Mouse (Mus musculus): ENCODE measurements around the gene Tnfaip1. TPM values are rescaled to one million over a fixed set of nuclear protein-coding genes. Genes with fewer than 3 reads are reported as not detected.

Tnfaip1 gene
- polyA plus RNA-seq, 1 experiment from 2014 or later: 97.2 TPM

DNA sequence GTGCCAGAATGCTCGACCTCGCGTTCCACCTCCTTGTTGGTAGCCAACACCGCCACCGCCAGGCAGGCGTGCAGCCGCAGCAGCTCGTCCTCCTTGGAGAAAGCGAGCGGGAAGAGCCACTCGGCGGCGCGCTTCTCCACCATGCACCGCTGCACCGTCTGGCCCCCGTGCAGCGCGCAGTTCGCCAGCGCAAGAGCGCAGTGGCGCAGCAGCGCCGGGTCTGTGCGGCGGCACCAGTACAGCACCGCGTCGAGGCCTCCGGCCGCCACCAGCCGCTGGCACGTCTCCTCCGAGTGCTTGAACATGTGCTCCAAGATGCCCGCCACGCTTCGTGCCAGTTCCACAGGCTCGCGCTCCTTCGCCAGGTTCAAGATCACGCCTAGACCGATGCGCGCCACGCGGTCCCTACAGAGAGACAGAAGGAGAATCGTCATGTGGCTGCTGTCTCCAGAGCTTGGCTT, 45.3 kb downstream of the Tnfaip1 start:
- no peaks in the 10 kb centered on the region for H3K9me3 ChIP-seq
- peak overlapping the region; percentile 46 for H3K4me3 ChIP-seq
- 7% methylated on average over 48 of the region's 48 CpGs for WGBS
- H3K36me3 ChIP-seq (replicated peaks): no peaks in the 10 kb centered on the region
- H3K27me3 ChIP-seq (ENCODE audit: poor library complexity, severe bottlenecking): peaks cover 95% of the 10 kb centered on the region
- H3K27ac ChIP-seq: peak overlapping the region; percentile 51; the same call in 1 of the 2 replicates
- DNase-seq (ENCODE audit: extremely low spot score, low spot score): peak; percentile 51
- H3K4me1 ChIP-seq: peaks cover 17% of the 10 kb centered on the region

DNA sequence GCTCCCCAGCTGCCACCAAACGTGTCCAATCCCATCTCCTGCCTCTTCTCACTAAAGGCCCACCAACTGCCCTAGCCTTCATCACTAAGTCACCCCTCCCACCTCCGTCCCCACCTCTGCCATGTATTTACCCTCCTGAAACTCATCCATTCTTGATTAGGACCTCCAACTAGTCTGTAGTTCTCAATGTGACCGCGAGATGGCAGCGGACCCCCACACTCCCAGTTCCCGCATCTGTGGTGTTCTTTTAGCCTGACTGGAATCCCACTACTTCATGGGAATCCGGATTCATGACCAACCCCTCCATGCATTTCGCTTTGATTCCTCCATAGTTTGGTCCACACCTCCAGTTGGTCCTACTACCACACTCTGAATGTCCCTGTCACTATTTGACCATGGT, 48.0 kb downstream of the Tnfaip1 start:
- WGBS: 4% methylated on average over 8 of the region's 8 CpGs
- DNase-seq (ENCODE audit: extremely low spot score, low spot score): peak; percentile 79
- Histone ChIP-seq H3K27ac (no peak overlapping the region), H3K4me1 (peaks cover 15% of the 10 kb centered on the region), H3K9me3 (no peaks in the 10 kb centered on the region), H3K4me3 (peak overlapping the region; percentile 16; the same call in 1 of the 2 replicates), H3K36me3 (replicated peaks) (no peaks in the 10 kb centered on the region), H3K27me3 (ENCODE audit: poor library complexity, severe bottlenecking) (peaks cover 91% of the 10 kb centered on the region)

GRCm38 (mm10) chr11:78483639-78484038, 52.5 kb downstream of the Tnfaip1 start:
- H3K4me1 ChIP-seq: peaks cover 5% of the 10 kb centered on the region
- H3K27me3 ChIP-seq (ENCODE audit: poor library complexity, severe bottlenecking): peaks cover 51% of the 10 kb centered on the region
- no peak for DNase-seq (ENCODE audit: extremely low spot score, low spot score)
- H3K9me3 ChIP-seq: no peaks in the 10 kb centered on the region
- H3K27ac ChIP-seq: no peak overlapping the region
- H3K4me3 ChIP-seq: no peak overlapping the region
- H3K36me3 ChIP-seq (replicated peaks): peaks cover 3% of the 10 kb centered on the region; the same call in 1 of the 2 replicates
- WGBS: 62% methylated on average over 7 of the region's 7 CpGs

GRCm38 (mm10) chr11:78475289-78475688, 60.8 kb downstream of the Tnfaip1 start:
- no peaks in the 10 kb centered on the region for H3K27me3 ChIP-seq (ENCODE audit: poor library complexity, severe bottlenecking)
- no peaks in the 10 kb centered on the region for H3K9me3 ChIP-seq
- 0 out of 2 replicates have a peak, but pooled peaks cover 4% of the 10 kb centered on the region for H3K4me1 ChIP-seq
- no peak for DNase-seq (ENCODE audit: extremely low spot score, low spot score)
- no peak overlapping the region for H3K4me3 ChIP-seq
- WGBS: 83% methylated on average over 3 of the region's 3 CpGs
- no peak overlapping the region for H3K27ac ChIP-seq
- H3K36me3 ChIP-seq (replicated peaks): peaks cover 11% of the 10 kb centered on the region; the same call in 1 of the 2 replicates

Other genes starting within 250 kb of the Tnfaip1 start
- 0.26 and 0.52 TPM in 2 replicates for gene BC030499, start 245.5 kb downstream of the Tnfaip1 start, polyA plus RNA-seq (2016; fragmentation: Nextera tagmentation; extraction: Ambion mirVana)
- gene Spag5, start 234.8 kb downstream of the Tnfaip1 start, polyA plus RNA-seq (2016; fragmentation: Nextera tagmentation; extraction: Ambion mirVana): 74.9 and 76.6 TPM in 2 replicates
- 2.7 and 3.3 TPM in 2 replicates for gene Aldoc, start 213.4 kb downstream of the Tnfaip1 start, polyA plus RNA-seq (2016; fragmentation: Nextera tagmentation; extraction: Ambion mirVana)
- gene Pigs, start 207.9 kb downstream of the Tnfaip1 start, polyA plus RNA-seq (2016; fragmentation: Nextera tagmentation; extraction: Ambion mirVana): 76.3 and 77.5 TPM in 2 replicates
- gene Unc119, start 192.8 kb downstream of the Tnfaip1 start, polyA plus RNA-seq (2016; fragmentation: Nextera tagmentation; extraction: Ambion mirVana): 60.2 and 62.8 TPM in 2 replicates
- gene Foxn1, start 149.8 kb downstream of the Tnfaip1 start, polyA plus RNA-seq (2016; fragmentation: Nextera tagmentation; extraction: Ambion mirVana): not detected in 2 replicates
- gene Slc13a2, start 114.1 kb downstream of the Tnfaip1 start, polyA plus RNA-seq (2016; fragmentation: Nextera tagmentation; extraction: Ambion mirVana): not detected in 2 replicates
- gene Slc46a1, start 70.6 kb downstream of the Tnfaip1 start, polyA plus RNA-seq (2016; fragmentation: Nextera tagmentation; extraction: Ambion mirVana): 20.9 and 21.1 TPM in 2 replicates
- 9.4 and 9.8 TPM in 2 replicates for gene Sarm1, start 38.6 kb downstream of the Tnfaip1 start, polyA plus RNA-seq (2016; fragmentation: Nextera tagmentation; extraction: Ambion mirVana)
- 23.7 and 25.0 TPM in 2 replicates for gene Vtn, start 37.2 kb downstream of the Tnfaip1 start, polyA plus RNA-seq (2016; fragmentation: Nextera tagmentation; extraction: Ambion mirVana)
- gene Sebox, start 32.9 kb downstream of the Tnfaip1 start, polyA plus RNA-seq (2016; fragmentation: Nextera tagmentation; extraction: Ambion mirVana): not detected in 2 replicates
- gene Tmem199, start 24.2 kb downstream of the Tnfaip1 start, polyA plus RNA-seq (2016; fragmentation: Nextera tagmentation; extraction: Ambion mirVana): 76.7 and 78.5 TPM in 2 replicates
- gene Poldip2, start 24.1 kb downstream of the Tnfaip1 start, polyA plus RNA-seq (2016; fragmentation: Nextera tagmentation; extraction: Ambion mirVana): 144 and 148 TPM in 2 replicates
- gene Ift20, start within 50 bp of the Tnfaip1 start, polyA plus RNA-seq (2016; fragmentation: Nextera tagmentation; extraction: Ambion mirVana): 75.9 and 78.8 TPM in 2 replicates
- 106 and 111 TPM in 2 replicates for gene Tmem97, start 14.4 kb upstream of the Tnfaip1 start, polyA plus RNA-seq (2016; fragmentation: Nextera tagmentation; extraction: Ambion mirVana)
- gene Nlk, start 161.0 kb upstream of the Tnfaip1 start, polyA plus RNA-seq (2016; fragmentation: Nextera tagmentation; extraction: Ambion mirVana): 14.1 and 20.4 TPM in 2 replicates
- gene Ccnq, start 215.4 kb upstream of the Tnfaip1 start, polyA plus RNA-seq (2016; fragmentation: Nextera tagmentation; extraction: Ambion mirVana): 40.1 and 40.8 TPM in 2 replicates